Mouse (Mus musculus) megakaryocyte, embryonic 14.5 days (primary cell): ENCODE measurements around the gene Golph3l.

Experiments used
- FLI1 ChIP-seq: IDR thresholded peaks from 2 replicates; pipeline ENCODE4 v1.6.1; 2012; ENCODE audit warnings: low read length, inconsistent platforms, mixed read lengths
- GATA1 ChIP-seq: IDR thresholded peaks from 3 replicates; pipeline ENCODE4 v1.6.1; 2012; ENCODE audit warnings: mixed read lengths, low read length, inconsistent platforms, borderline replicate concordance

DNA sequence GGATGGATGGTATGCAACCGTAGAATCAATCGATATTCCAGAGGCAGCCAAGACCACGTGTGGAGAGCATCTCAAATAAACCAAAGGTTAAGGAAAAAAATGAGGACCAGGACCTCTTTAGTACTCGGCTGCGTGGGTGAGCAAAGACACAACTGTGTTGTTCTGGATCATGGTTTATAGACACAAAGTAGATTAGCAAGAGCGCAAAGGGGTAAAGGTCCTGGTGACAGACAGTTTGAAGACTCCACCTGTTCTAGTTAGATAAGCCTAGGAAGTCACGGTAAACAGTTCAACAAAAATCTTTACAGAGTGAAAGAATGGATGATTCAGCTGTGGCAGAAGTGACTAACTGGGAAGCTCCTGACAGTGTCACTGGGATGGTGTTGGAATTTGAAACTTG, 54.4 kb downstream of the Golph3l start:
- TF ChIP-seq GATA1 (no peak), FLI1 (no peak)
